Mouse (Mus musculus) midbrain, embryonic 13.5 days (tissue): Measurements from ENCODE around the gene Nedd1. TPM values are rescaled to one million over a fixed set of nuclear protein-coding genes. Genes with fewer than 3 reads are reported as not detected.

Experiments used
- ATAC-seq: fragments of 200-750 bp; cut with Nextera tagmentation; 2 replicates; pipeline ENCODE4 v1.8.0; 2017; ENCODE audit warnings: mild to moderate bottlenecking, moderate TSS enrichment, moderate library complexity
- H3K27ac ChIP-seq: fragments of 300-500 bp; sonication (generic); 2 replicates; pipeline ENCODE4 v1.5.1; 2015; ENCODE audit warnings: inconsistent platforms, mild to moderate bottlenecking, moderate library complexity
- H3K27me3 ChIP-seq: fragments of 300-500 bp; sonication (generic); 2 replicates; pipeline ENCODE4 v1.6.1; 2015; ENCODE audit warnings: mild to moderate bottlenecking, inconsistent platforms
- H3K36me3 ChIP-seq: fragments of 300-500 bp; sonication (generic); 2 replicates; pipeline ENCODE4 v1.6.1; 2015; ENCODE audit warnings: mild to moderate bottlenecking, inconsistent platforms
- H3K4me1 ChIP-seq: fragments of 300-500 bp; sonication (generic); replicated peaks from 2 replicates; pipeline ENCODE4 v1.6.1; 2015; ENCODE audit warnings: inconsistent platforms
- H3K4me2 ChIP-seq: fragments of 300-500 bp; sonication (generic); replicated peaks from 2 replicates; pipeline ENCODE4 v1.6.1; 2015; ENCODE audit warnings: moderate library complexity, mild to moderate bottlenecking, inconsistent platforms
- H3K4me3 ChIP-seq: fragments of 300-500 bp; sonication (generic); replicated peaks from 2 replicates; pipeline ENCODE4 v1.5.1; 2015; ENCODE audit warnings: mild to moderate bottlenecking, inconsistent platforms
- H3K9ac ChIP-seq: fragments of 300-500 bp; sonication (generic); replicated peaks from 2 replicates; pipeline ENCODE4 v1.6.1; 2015; ENCODE audit warnings: mild to moderate bottlenecking, inconsistent platforms
- H3K9me3 ChIP-seq: fragments of 300-500 bp; sonication (generic); 2 replicates; pipeline ENCODE4 v1.6.1; 2016; ENCODE audit warnings: mild to moderate bottlenecking, inconsistent platforms
- whole genome bisulfite sequencing: fragments of 180-500 bp; shearing (Covaris S2); methylation state at CpG from one replicate; pipeline ENCODE4 v1.1.7; 2015; 5-methylcytosine and 5-hydroxymethylcytosine counted together
- polyA plus RNA-seq: library from polyadenylated mRNA; unstranded; fragments of >200 nt; fragmentation: Nextera tagmentation; extraction: Ambion mirVana; gene quantifications from 2 replicates; pipeline ENCODE4 v1.2.1, GENCODE M21; 2015

The Nedd1 gene
- 26.9 and 28.1 TPM in 2 replicates for polyA plus RNA-seq

- no peaks in the 10 kb centered on the region for H3K27me3 ChIP-seq
- no peaks in the 10 kb centered on the region for H3K9me3 ChIP-seq
- H3K4me2 ChIP-seq = peak within 1 kb of the TSS; percentile 88
- ATAC-seq = peak; percentile 98
- peak within 1 kb of the TSS; percentile 78 for H3K27ac ChIP-seq
- WGBS = under 1% methylated on average over 57 of the region's 57 CpGs
- peak within 1 kb of the TSS; percentile 92 for H3K4me3 ChIP-seq
- peaks cover 18% of the 10 kb centered on the region for H3K4me1 ChIP-seq
- H3K9ac ChIP-seq = peak within 1 kb of the TSS; percentile 82
- 0 out of 2 replicates have a peak, but pooled peaks cover 2% of the 10 kb centered on the region for H3K36me3 ChIP-seq
Measured at GRCm38 (mm10) chr10:92721771-92722619, at the start of gene Nedd1. Nedd1 (minus strand) TSS chr10:92722420.

DNA sequence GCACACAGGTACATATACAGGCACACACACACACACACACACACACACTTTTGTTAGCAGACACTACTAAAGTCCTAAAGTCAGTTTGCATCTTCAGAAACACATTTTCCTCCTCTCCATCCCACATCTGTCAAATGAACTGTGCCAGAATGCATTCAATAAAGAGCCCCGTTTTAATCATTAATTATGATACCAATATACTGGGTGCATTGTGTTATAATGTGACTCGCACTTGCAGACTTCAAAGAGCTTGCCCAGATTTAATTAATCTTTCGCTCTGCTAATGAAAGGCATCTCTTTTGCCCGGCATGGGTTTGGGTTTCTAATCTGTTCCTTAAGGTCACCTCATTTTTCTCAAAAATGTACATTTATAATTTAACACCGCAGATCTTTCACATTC is 32.1 kb upstream of the Nedd1 start:
- Histone ChIP-seq H3K36me3 (no peaks in the 10 kb centered on the region), H3K27ac (no peak overlapping the region), H3K4me1 (no peaks in the 10 kb centered on the region), H3K9ac (no peak overlapping the region), H3K27me3 (no peaks in the 10 kb centered on the region), H3K9me3 (no peaks in the 10 kb centered on the region), H3K4me3 (no peak overlapping the region), H3K4me2 (no peak overlapping the region)
- no peak for ATAC-seq
- WGBS = 89% methylated on average over 5 of the region's 5 CpGs

DNA sequence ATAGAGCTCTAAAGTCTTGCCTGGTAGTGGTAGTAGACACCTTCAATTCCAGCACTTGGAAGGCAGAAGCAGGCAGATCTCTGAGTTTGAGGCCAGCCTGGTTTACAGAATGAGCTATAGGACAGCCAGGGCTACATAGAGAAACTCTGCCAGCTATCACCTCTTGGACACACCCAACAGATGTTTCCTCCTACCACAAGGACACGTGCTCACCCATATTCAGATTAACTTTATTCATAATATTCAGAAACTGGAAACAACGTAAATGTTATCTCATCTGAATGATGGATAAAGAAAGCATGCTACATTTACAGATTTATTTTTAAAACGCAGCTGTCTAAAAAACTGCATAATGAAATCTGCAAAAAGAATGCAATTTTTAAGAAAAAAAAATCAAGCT is 8.1 kb upstream of the Nedd1 start:
- no peak for ATAC-seq
- Histone ChIP-seq H3K4me3 (no peak overlapping the region), H3K27ac (no peak overlapping the region), H3K36me3 (no peaks in the 10 kb centered on the region), H3K9ac (no peak overlapping the region), H3K27me3 (no peaks in the 10 kb centered on the region), H3K4me1 (no peaks in the 10 kb centered on the region), H3K9me3 (no peaks in the 10 kb centered on the region), H3K4me2 (no peak overlapping the region)
- whole genome bisulfite sequencing = 89% methylated on average over 3 of the region's 3 CpGs

- Histone ChIP-seq H3K9me3 (no peaks in the 10 kb centered on the region), H3K4me2 (no peak overlapping the region), H3K36me3 (no peaks in the 10 kb centered on the region), H3K9ac (no peak overlapping the region), H3K27ac (no peak overlapping the region), H3K4me1 (no peaks in the 10 kb centered on the region), H3K4me3 (no peak overlapping the region), H3K27me3 (no peaks in the 10 kb centered on the region)
- 85% methylated on average over 3 of the region's 3 CpGs for WGBS
- ATAC-seq = no peak
Measured at GRCm38 (mm10) chr10:92728723-92729122, 6.5 kb upstream of the Nedd1 start.

DNA sequence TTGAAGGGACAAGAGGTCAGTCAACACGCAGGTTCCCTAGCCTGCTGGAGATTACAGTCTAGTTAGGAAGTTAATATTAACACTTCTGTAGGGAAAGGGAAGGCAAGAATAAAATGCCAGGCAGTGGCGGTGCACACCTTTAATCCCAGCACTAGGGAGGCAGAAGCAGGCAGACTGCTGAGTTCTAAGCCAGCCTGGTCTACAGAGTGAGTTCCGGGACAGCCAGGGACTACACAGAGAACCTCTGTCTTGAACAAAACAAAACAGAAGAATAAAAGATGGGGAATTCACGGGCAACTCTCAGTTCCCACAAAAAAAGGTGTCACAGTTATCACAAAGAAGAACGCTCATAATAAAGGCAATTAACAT is 384 bp upstream of the Nedd1 start:
- Histone ChIP-seq H3K27me3 (no peaks in the 10 kb centered on the region), H3K36me3 (no peaks in the 10 kb centered on the region), H3K27ac (peak overlapping the region; percentile 78), H3K9me3 (no peaks in the 10 kb centered on the region), H3K4me3 (peak overlapping the region; percentile 92), H3K9ac (peak overlapping the region; percentile 82), H3K4me1 (peaks cover 18% of the 10 kb centered on the region), H3K4me2 (peak overlapping the region; percentile 88)
- peak; percentile 74 for ATAC-seq
- WGBS = 32% methylated on average over 5 of the region's 5 CpGs

DNA sequence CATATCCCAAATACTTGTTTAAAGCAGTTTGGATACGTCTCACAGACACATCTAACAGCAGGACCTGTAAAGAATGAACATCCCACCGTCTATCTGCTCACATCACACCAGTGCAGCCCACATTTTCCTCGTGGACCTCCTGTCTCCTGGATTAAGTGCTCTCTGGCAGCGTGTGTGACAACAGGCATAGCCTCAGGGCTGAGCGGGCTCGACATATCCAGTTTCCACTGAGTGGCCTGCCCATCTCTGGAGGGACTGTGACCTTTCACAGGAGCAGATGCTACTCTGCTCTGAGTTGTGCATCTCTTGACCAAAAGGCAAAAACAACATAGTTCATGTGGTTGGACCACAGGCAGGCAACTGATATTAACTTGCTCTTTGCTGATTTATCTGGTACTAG is 23.2 kb downstream of the Nedd1 start:
- Histone ChIP-seq H3K9ac (no peak overlapping the region), H3K9me3 (no peaks in the 10 kb centered on the region), H3K27ac (no peak overlapping the region), H3K4me2 (no peak overlapping the region), H3K36me3 (peaks cover 37% of the 10 kb centered on the region), H3K27me3 (no peaks in the 10 kb centered on the region), H3K4me1 (no peaks in the 10 kb centered on the region), H3K4me3 (no peak overlapping the region)
- no peak for ATAC-seq
- WGBS = 69% methylated on average over 6 of the region's 6 CpGs

- no peak overlapping the region for H3K9ac ChIP-seq
- H3K4me3 ChIP-seq = no peak overlapping the region
- no peak overlapping the region for H3K4me2 ChIP-seq
- no peaks in the 10 kb centered on the region for H3K36me3 ChIP-seq
- 94% methylated on average over 4 of the region's 4 CpGs for WGBS
- no peak overlapping the region for H3K27ac ChIP-seq
- no peak for ATAC-seq
- H3K9me3 ChIP-seq = no peaks in the 10 kb centered on the region
- no peaks in the 10 kb centered on the region for H3K4me1 ChIP-seq
- no peaks in the 10 kb centered on the region for H3K27me3 ChIP-seq
Measured at GRCm38 (mm10) chr10:92675056-92675455, 47.2 kb downstream of the Nedd1 start.

GRCm38 (mm10) chr10:92671906-92672305 is 50.3 kb downstream of the Nedd1 start:
- WGBS = 97% methylated on average over 4 of the region's 4 CpGs
- ATAC-seq = no peak
- H3K36me3 ChIP-seq = no peaks in the 10 kb centered on the region

DNA sequence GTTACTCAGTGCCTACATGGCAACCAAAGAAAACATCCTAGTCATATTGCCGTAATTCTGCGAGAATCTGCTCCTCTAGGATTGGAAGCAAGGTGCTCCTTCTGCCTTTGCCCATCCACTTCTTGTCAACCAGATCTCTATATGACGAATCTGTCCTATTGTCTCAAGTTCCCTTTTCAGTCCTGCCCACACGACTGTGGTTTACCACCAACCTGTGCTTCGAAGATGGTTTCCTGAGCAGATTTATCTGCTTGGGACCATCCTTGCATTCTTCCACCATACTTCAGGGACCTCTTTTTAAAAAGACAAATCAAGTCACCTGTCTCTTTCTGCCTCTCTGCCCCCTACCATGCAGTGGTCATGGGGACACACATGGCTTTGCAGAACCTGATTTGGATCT is 56.9 kb downstream of the Nedd1 start:
- 90% methylated on average over 5 of the region's 5 CpGs for WGBS
- Histone ChIP-seq H3K4me2 (no peak overlapping the region), H3K9me3 (0 out of 2 replicates have a peak, but pooled peaks cover 3% of the 10 kb centered on the region), H3K36me3 (no peaks in the 10 kb centered on the region), H3K4me1 (no peaks in the 10 kb centered on the region), H3K27me3 (no peaks in the 10 kb centered on the region), H3K9ac (no peak overlapping the region), H3K4me3 (no peak overlapping the region), H3K27ac (no peak overlapping the region)
- no peak for ATAC-seq

More at GRCm38 (mm10) chr10:92671906-92672305, 50.3 kb downstream of the Nedd1 start:
- no peak overlapping the region for H3K27ac ChIP-seq
- H3K4me2 ChIP-seq = no peak overlapping the region
- H3K9me3 ChIP-seq = no peaks in the 10 kb centered on the region
- H3K9ac ChIP-seq = no peak overlapping the region
- no peaks in the 10 kb centered on the region for H3K4me1 ChIP-seq
- H3K4me3 ChIP-seq = no peak overlapping the region
- no peaks in the 10 kb centered on the region for H3K27me3 ChIP-seq

DNA sequence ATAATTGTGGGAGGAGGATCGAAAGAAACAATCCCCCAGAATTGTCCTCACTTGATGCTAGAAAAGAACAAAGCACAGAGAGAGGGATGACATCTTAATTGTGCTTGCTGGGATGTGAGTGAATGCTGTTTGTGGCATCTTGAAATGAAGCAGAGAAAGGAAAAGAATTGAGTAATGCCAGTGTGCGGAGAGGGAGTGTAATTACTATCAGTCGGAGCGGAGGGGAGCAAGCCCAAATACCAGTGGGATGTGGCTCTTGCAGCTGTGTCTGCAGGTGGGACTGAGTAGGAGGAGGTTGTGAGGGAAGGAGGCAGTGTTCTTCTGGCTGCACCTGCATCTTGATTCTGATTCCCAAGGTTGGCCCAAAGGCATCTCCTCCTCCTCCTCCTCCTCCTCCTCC is 69.0 kb downstream of the Nedd1 start:
- ATAC-seq = no peak
- Histone ChIP-seq H3K9ac (no peak overlapping the region), H3K27ac (no peak overlapping the region), H3K4me2 (no peak overlapping the region), H3K4me3 (no peak overlapping the region), H3K27me3 (no peaks in the 10 kb centered on the region), H3K9me3 (no peaks in the 10 kb centered on the region), H3K4me1 (peaks cover 28% of the 10 kb centered on the region), H3K36me3 (no peaks in the 10 kb centered on the region)
- WGBS = 46% methylated on average over 4 of the region's 4 CpGs

- Histone ChIP-seq H3K4me1 (peaks cover 29% of the 10 kb centered on the region), H3K4me2 (no peak overlapping the region), H3K4me3 (no peak overlapping the region), H3K9me3 (no peaks in the 10 kb centered on the region), H3K27me3 (no peaks in the 10 kb centered on the region), H3K9ac (no peak overlapping the region), H3K27ac (0 out of 2 replicates have a peak overlapping the region, but pooled peaks have one; percentile 51), H3K36me3 (no peaks in the 10 kb centered on the region)
- ATAC-seq = no peak
- WGBS = 12% methylated on average over 3 of the region's 3 CpGs
Measured at GRCm38 (mm10) chr10:92652399-92652920, 69.8 kb downstream of the Nedd1 start.

- Histone ChIP-seq H3K27me3 (no peaks in the 10 kb centered on the region), H3K27ac (no peak overlapping the region), H3K36me3 (no peaks in the 10 kb centered on the region), H3K9me3 (no peaks in the 10 kb centered on the region), H3K4me2 (no peak overlapping the region), H3K4me1 (peaks cover 29% of the 10 kb centered on the region), H3K9ac (no peak overlapping the region), H3K4me3 (no peak overlapping the region)
- 95% methylated on average over 3 of the region's 3 CpGs for WGBS
- no peak for ATAC-seq
Measured at GRCm38 (mm10) chr10:92651266-92651665, 71.0 kb downstream of the Nedd1 start.
